Mouse (Mus musculus): Measurements from ENCODE around the gene Adprh. TPM values are rescaled to one million over a fixed set of nuclear protein-coding genes. Genes with fewer than 3 reads are reported as not detected.

Adprh gene
- polyA plus RNA-seq, 1 experiment from 2014 or later, result 124 TPM

- WGBS, result 78% methylated on average over 11 of the region's 11 CpGs
- DNase-seq (ENCODE audit: low spot score), result no peak
These were observed 19.7 kb downstream of the Adprh start, which contains the start of gene Pla1a for GRCm38 (mm10) chr16:38432498-38433425. TSS of gene Pla1a (minus strand) at chr16:38433145.

GRCm38 (mm10) chr16:38431446-38432185, 20.9 kb downstream of the Adprh start:
- H3K4me2 ChIP-seq (ENCODE audit: low read depth, low read length), result no peak overlapping the region
- WGBS, result 58% methylated on average over 13 of the region's 13 CpGs
- H3K36me3 ChIP-seq (replicated peaks; ENCODE audit: control insufficient read depth, insufficient read depth, low read depth, low read length), result no peaks in the 10 kb centered on the region

More at GRCm38 (mm10) chr16:38432498-38433425, 19.7 kb downstream of the Adprh start, which contains the start of gene Pla1a:
- H3K9me3 ChIP-seq (replicated peaks; ENCODE audit: control insufficient read depth, low read length), result no peaks in the 10 kb centered on the region
- no peaks in the 10 kb centered on the region for H3K36me3 ChIP-seq (replicated peaks; ENCODE audit: control insufficient read depth, insufficient read depth, low read depth, low read length)
- no peak within 1 kb of the TSS for H3K4me3 ChIP-seq (ENCODE audit: low read depth, low read length)
- H3K9ac ChIP-seq (replicated peaks; ENCODE audit: low read length), result no peak within 1 kb of the TSS
- H3K4me2 ChIP-seq (ENCODE audit: low read depth, low read length), result no peak within 1 kb of the TSS
- no peak within 1 kb of the TSS for H3K27ac ChIP-seq (replicated peaks; ENCODE audit: low read depth, low read length)
- ATAC-seq (replicated peaks; ENCODE audit: insufficient number of reproducible peaks, low FRiP score, low TSS enrichment, low read depth), result no peak
- H3K27me3 ChIP-seq (ENCODE audit: control insufficient read depth, insufficient read depth, low read length), result no peaks in the 10 kb centered on the region
- no peaks in the 10 kb centered on the region; the same call in 1 of the 2 replicates for H3K4me1 ChIP-seq (ENCODE audit: control insufficient read depth, insufficient read depth, low read length)

GRCm38 (mm10) chr16:38425799-38426198, 26.7 kb downstream of the Adprh start:
- no peaks in the 10 kb centered on the region for H3K27me3 ChIP-seq (ENCODE audit: control insufficient read depth, insufficient read depth, low read length)
- no peak overlapping the region for H3K9ac ChIP-seq (replicated peaks; ENCODE audit: low read length)
- no peaks in the 10 kb centered on the region; the same call in 1 of the 2 replicates for H3K4me1 ChIP-seq (ENCODE audit: control insufficient read depth, insufficient read depth, low read length)
- WGBS, result 87% methylated on average over 1 of the region's 1 CpGs
- no peaks in the 10 kb centered on the region for H3K9me3 ChIP-seq (replicated peaks; ENCODE audit: control insufficient read depth, low read length)
- ATAC-seq (replicated peaks; ENCODE audit: insufficient number of reproducible peaks, low FRiP score, low TSS enrichment, low read depth), result no peak
- no peak overlapping the region for H3K4me2 ChIP-seq (ENCODE audit: low read depth, low read length)
- no peak for DNase-seq (ENCODE audit: low spot score)
- no peak overlapping the region for H3K4me3 ChIP-seq (ENCODE audit: low read depth, low read length)
- no peak overlapping the region for H3K27ac ChIP-seq (replicated peaks; ENCODE audit: low read depth, low read length)
- H3K36me3 ChIP-seq (replicated peaks; ENCODE audit: control insufficient read depth, insufficient read depth, low read depth, low read length), result no peaks in the 10 kb centered on the region

More at GRCm38 (mm10) chr16:38431446-38432185, 20.9 kb downstream of the Adprh start:
- ATAC-seq (replicated peaks; ENCODE audit: insufficient number of reproducible peaks, low FRiP score, low TSS enrichment, low read depth) (no peak), DNase-seq (ENCODE audit: low spot score) (no peak)
- Histone ChIP-seq H3K9me3 (replicated peaks; ENCODE audit: control insufficient read depth, low read length) (no peaks in the 10 kb centered on the region), H3K27ac (replicated peaks; ENCODE audit: low read depth, low read length) (no peak overlapping the region), H3K4me1 (ENCODE audit: control insufficient read depth, insufficient read depth, low read length) (no peaks in the 10 kb centered on the region; the same call in 1 of the 2 replicates), H3K9ac (replicated peaks; ENCODE audit: low read length) (no peak overlapping the region), H3K27me3 (ENCODE audit: control insufficient read depth, insufficient read depth, low read length) (no peaks in the 10 kb centered on the region), H3K4me3 (ENCODE audit: low read depth, low read length) (no peak overlapping the region)

- Histone ChIP-seq H3K9me3 (replicated peaks; ENCODE audit: control insufficient read depth, low read length) (no peaks in the 10 kb centered on the region), H3K4me3 (ENCODE audit: low read depth, low read length) (no peak overlapping the region), H3K36me3 (replicated peaks; ENCODE audit: control insufficient read depth, insufficient read depth, low read depth, low read length) (no peaks in the 10 kb centered on the region), H3K4me2 (ENCODE audit: low read depth, low read length) (no peak overlapping the region), H3K27me3 (ENCODE audit: control insufficient read depth, insufficient read depth, low read length) (no peaks in the 10 kb centered on the region), H3K9ac (replicated peaks; ENCODE audit: low read length) (no peak overlapping the region), H3K27ac (replicated peaks; ENCODE audit: low read depth, low read length) (no peak overlapping the region), H3K4me1 (ENCODE audit: control insufficient read depth, insufficient read depth, low read length) (no peaks in the 10 kb centered on the region; the same call in 1 of the 2 replicates)
- ATAC-seq (replicated peaks; ENCODE audit: insufficient number of reproducible peaks, low FRiP score, low TSS enrichment, low read depth) (no peak), DNase-seq (ENCODE audit: low spot score) (no peak)
- 82% methylated on average over 2 of the region's 2 CpGs for WGBS
These were observed 27.1 kb downstream of the Adprh start for GRCm38 (mm10) chr16:38425374-38425773.

GRCm38 (mm10) chr16:38414953-38415352, 37.5 kb downstream of the Adprh start:
- WGBS, result 83% methylated on average over 7 of the region's 7 CpGs
- ATAC-seq (replicated peaks; ENCODE audit: insufficient number of reproducible peaks, low FRiP score, low TSS enrichment, low read depth) (no peak), DNase-seq (ENCODE audit: low spot score) (no peak)
- Histone ChIP-seq H3K9me3 (replicated peaks; ENCODE audit: control insufficient read depth, low read length) (no peaks in the 10 kb centered on the region), H3K27ac (replicated peaks; ENCODE audit: low read depth, low read length) (no peak overlapping the region), H3K27me3 (ENCODE audit: control insufficient read depth, insufficient read depth, low read length) (no peaks in the 10 kb centered on the region), H3K4me2 (ENCODE audit: low read depth, low read length) (no peak overlapping the region), H3K4me1 (ENCODE audit: control insufficient read depth, insufficient read depth, low read length) (no peaks in the 10 kb centered on the region), H3K9ac (replicated peaks; ENCODE audit: low read length) (no peak overlapping the region), H3K36me3 (replicated peaks; ENCODE audit: control insufficient read depth, insufficient read depth, low read depth, low read length) (no peaks in the 10 kb centered on the region), H3K4me3 (ENCODE audit: low read depth, low read length) (no peak overlapping the region)

GRCm38 (mm10) chr16:38408416-38408815, 44.1 kb downstream of the Adprh start:
- Histone ChIP-seq H3K36me3 (replicated peaks; ENCODE audit: control insufficient read depth, insufficient read depth, low read depth, low read length) (no peaks in the 10 kb centered on the region), H3K27ac (replicated peaks; ENCODE audit: low read depth, low read length) (no peak overlapping the region), H3K9me3 (replicated peaks; ENCODE audit: control insufficient read depth, low read length) (no peaks in the 10 kb centered on the region), H3K27me3 (ENCODE audit: control insufficient read depth, insufficient read depth, low read length) (no peaks in the 10 kb centered on the region), H3K9ac (replicated peaks; ENCODE audit: low read length) (no peak overlapping the region), H3K4me2 (ENCODE audit: low read depth, low read length) (no peak overlapping the region), H3K4me3 (ENCODE audit: low read depth, low read length) (no peak overlapping the region), H3K4me1 (ENCODE audit: control insufficient read depth, insufficient read depth, low read length) (no peaks in the 10 kb centered on the region)
- 95% methylated on average over 8 of the region's 8 CpGs for WGBS
- DNase-seq (ENCODE audit: low spot score) (no peak), ATAC-seq (replicated peaks; ENCODE audit: insufficient number of reproducible peaks, low FRiP score, low TSS enrichment, low read depth) (no peak)

GRCm38 (mm10) chr16:38407584-38407983, 44.9 kb downstream of the Adprh start:
- Histone ChIP-seq H3K36me3 (replicated peaks; ENCODE audit: control insufficient read depth, insufficient read depth, low read depth, low read length) (no peaks in the 10 kb centered on the region), H3K9ac (replicated peaks; ENCODE audit: low read length) (no peak overlapping the region), H3K4me1 (ENCODE audit: control insufficient read depth, insufficient read depth, low read length) (no peaks in the 10 kb centered on the region), H3K4me2 (ENCODE audit: low read depth, low read length) (no peak overlapping the region), H3K27ac (replicated peaks; ENCODE audit: low read depth, low read length) (no peak overlapping the region), H3K4me3 (ENCODE audit: low read depth, low read length) (no peak overlapping the region), H3K27me3 (ENCODE audit: control insufficient read depth, insufficient read depth, low read length) (no peaks in the 10 kb centered on the region), H3K9me3 (replicated peaks; ENCODE audit: control insufficient read depth, low read length) (no peaks in the 10 kb centered on the region)
- DNase-seq (ENCODE audit: low spot score) (no peak), ATAC-seq (replicated peaks; ENCODE audit: insufficient number of reproducible peaks, low FRiP score, low TSS enrichment, low read depth) (no peak)
- WGBS, result 37% methylated on average over 5 of the region's 5 CpGs
